Mouse (Mus musculus) gastrocnemius, postnatal 10 days (tissue): ENCODE data around the gene Pacsin2. TPM values are rescaled to one million over a fixed set of nuclear protein-coding genes. Genes with fewer than 3 reads are reported as not detected.
"Not testable (repeated sequence)": the region's sequence is repeated elsewhere in the genome, so short reads cannot be mapped to it uniquely, and the experiment has no call there.

Experiments
- DNase-seq: peaks from one replicate; pipeline ENCODE4 v3.0.0; 2021; ENCODE audit warnings: mixed read lengths
- total RNA-seq, 2 experiments: library from RNA; stranded (reverse); gene quantifications; 2 replicates each; pipeline ENCODE4 v1.2.3; 2021

Pacsin2 gene
- total RNA-seq, 2 experiments from 2014 or later = 42.8 to 44.4 TPM

DNA sequence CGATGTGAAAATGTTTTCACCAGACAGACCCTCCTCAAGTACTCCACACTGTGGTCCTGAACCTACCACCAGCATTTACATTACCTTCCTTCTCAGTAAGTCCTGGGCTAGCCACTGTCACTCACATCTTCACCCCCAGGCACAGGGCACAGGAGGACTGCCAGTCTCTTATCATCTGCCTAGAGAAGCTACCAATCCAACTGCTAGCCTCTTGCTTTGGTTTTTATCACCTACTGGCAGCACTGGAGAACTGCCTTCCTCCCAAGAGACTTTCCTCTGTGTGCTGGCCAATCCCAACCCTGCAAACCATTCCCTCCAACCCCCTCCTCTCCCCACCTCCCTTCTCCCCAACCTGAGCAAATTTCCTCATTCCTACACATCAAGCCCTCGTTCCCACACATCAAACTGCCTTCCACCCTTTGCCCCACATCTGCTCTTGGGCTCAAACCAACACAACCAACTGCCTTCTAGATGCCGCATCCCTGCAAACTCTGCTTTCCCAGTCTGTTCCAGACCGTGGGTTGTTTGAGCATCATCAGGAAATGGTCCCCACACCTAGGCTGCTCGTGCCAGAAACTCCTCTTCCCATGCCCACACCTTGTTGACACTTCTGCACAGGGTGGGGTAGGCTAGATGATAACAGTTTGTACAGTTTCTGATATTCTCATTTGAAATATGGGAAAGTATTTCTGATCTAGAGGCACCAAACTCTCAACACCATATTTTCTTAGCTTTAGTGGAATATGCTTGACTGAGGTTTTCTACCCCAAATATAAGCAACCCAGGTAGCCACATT lies 40.6 kb downstream of the Pacsin2 start:
- DNase-seq = no peak

DNA sequence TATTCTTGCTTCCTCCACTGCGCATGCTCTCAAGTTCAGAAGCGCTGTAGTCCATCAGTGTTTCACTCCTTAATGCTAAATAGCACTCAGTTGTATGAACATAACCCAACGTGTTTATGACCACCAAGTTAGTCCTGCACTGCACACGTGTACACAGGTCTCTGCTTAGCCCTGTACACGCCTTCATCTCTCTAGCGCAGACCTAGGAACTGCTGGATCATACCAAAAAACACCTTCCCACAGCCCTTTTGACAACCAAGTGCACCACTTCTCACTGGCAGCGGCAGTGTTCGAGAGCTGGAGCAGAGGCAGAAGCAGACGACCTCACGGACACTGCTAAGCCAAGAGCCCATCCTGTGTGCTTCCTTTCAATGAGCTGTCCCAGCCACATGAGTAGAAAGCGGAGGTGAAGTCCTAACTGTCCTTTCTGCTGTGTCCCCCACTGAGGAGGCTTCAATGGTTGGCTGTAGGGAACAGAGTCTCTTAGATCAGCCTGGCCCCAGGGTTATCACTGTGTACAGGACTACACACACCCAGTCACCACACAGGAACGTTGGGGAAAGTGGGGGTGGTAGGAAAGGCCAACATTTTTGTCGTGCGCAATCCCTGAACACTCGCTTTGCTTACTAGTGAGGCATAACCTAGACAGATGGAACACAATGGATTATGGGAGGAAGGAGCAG lies 42.0 kb downstream of the Pacsin2 start:
- no peak for DNase-seq

- no peak for DNase-seq
Measured at GRCm38 (mm10) chr15:83419562-83419961, 44.8 kb downstream of the Pacsin2 start.

DNA sequence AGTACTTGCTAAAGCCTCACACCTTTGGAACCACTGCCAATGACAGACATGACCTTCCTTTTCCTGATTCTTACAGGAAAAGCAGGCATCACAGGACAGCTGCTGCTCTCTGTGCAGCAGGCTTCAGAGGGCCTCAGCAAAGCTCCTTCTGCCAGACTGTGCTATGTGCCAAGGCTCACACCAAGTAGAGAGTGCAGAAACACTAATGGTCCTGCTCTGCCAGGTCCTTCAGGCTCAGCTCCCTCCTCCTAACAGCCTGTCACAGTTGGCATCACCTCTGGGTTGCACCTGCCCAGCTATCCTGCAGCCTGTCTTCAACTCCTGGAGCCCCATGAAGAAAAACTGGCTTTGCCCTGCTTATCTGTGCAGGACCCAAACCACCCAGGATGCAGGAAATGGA lies 45.7 kb downstream of the Pacsin2 start:
- DNase-seq = peak; percentile 25

GRCm38 (mm10) chr15:83417916-83418315 lies 46.5 kb downstream of the Pacsin2 start:
- DNase-seq = no peak

DNA sequence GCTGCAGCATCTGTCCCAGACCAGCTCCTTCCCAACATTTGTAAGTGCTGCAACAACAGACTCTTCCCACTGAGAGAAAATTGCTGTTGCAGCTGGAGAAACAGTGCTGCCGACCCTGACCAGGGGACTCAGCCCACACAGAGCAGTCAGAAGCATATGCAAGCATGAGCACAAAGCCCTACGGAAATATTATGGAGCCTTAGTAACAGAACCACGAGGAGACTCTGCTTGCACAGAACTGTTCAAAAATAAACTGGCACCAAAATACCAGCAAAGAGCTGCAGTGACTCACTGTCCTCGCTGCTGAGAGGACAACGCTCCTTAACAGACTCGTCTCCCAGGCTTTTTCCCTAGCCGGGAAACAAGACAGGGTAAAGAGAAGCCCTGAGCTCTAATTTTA lies 47.0 kb downstream of the Pacsin2 start:
- DNase-seq = no peak

DNA sequence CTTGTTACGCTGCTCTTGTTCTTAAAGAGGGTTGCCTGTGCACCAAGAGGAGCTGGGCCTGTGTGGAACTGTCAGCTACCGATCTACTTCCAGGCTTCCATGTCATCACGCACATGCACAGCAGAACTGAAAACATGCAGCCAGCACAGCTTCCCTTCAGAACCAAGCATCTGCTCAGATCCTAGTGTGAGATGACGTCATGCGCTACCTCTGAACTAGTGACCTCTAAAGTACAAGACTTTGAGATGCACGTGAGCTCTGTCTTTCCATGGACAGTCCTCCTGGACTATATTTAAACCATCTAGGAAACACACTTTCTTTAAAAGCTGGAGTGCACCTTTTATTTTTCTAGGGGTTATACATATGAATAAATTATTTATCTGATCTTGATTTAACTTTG lies 49.0 kb downstream of the Pacsin2 start:
- DNase-seq = no peak

- no peak for DNase-seq
Measured at GRCm38 (mm10) chr15:83411616-83412015, 52.8 kb downstream of the Pacsin2 start.

DNA sequence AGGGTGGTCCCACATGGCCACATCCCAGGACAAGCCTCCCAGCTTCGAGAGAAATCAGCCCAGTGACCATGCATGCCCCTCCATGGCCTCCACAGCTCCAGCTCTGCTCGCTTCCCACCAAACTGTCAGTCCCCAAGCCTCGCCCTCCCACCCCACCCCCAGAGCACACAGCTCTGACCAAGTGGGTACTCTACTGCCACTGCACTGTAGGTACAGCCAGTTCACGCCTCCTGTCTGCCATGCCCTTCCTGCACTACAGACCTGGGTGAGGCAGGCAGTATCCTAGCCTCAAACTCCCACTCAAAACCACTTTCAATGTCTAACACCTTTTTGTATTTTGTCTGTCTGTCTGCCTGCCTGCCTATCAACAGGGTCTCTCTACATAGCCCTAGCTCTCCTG lies 53.7 kb downstream of the Pacsin2 start:
- DNase-seq = no peak

DNA sequence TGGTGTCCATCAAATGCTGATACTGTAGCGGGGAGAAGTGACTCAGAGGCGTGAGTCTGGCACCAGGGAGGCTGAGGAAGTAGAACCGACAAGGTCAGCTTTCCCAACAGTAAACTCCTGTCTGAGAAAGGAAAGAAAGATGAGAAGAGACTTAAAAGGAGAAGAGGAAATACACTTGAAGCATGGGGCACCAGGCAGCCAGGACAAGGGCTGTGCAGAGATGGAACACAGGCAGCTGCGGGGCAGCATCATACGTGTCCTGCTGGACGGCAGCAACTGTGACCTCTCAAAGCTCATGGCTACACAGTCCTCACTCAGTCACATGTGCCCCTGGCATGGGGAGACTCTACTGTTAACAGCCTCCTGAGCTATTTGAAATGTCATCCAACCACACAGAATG lies 54.1 kb downstream of the Pacsin2 start:
- no peak for DNase-seq

- no peak for DNase-seq
Measured at GRCm38 (mm10) chr15:83408692-83409442, 55.5 kb downstream of the Pacsin2 start.

- DNase-seq = no peak
Measured at GRCm38 (mm10) chr15:83408216-83408615, 56.2 kb downstream of the Pacsin2 start.

DNA sequence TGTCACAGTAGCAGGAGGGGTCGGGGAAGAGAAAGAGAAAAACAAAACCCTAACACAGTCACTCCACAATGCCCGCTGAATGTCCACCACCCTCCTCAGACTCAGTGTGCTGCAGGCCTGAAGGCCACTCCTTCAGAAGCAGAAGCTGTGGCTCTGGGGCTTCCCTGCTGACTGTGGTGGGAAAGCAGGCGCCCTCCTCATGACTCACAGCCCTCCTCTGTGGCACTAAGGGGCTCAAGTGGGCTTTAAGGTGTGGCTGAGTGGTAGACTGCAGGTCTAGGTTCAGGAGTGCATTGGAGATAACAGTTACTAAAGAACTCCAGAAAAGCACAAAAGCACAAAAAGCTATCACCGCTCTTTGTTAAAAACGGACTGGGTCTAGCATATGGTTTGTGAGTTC lies 56.9 kb downstream of the Pacsin2 start:
- DNase-seq = no peak

DNA sequence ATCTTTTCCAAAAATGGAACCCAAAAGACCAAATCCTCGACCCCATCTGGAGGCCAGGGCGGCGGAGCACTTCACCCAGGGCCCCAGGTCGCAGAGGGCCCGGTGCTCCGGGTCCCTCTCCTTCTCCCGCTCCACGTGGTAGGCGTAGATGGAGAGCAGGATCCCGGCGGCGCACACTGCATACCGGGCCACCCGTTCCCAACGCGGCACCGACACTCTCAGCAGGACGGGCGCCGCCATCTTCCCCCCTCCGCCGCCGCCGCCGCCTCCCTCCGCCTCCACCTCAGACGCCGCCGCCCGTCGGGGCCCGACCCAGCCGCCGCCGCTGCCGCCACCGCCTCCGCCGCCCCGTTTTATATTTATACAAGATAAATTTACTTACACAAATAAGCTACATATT lies 58.5 kb downstream of the Pacsin2 start:
- not testable (repeated sequence) for DNase-seq

DNA sequence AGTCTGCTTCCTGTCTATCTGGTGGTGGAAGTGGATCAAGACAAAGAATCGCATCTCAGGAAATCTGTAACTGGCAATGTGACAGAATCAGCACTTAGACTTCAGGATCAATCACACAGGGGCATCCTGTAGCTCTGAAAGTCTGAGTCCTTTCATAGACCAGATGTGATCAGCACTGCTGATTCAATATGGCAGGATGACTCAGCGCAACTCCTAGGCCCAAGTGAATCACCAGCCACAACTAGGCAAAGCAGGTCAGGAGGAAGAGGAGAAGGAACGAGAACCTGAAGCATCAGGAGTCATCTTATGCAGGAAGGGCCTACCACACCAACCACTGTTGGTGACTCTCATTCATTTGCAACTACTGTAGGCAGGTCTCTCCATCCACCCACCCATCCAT lies 60.4 kb downstream of the Pacsin2 start:
- DNase-seq = no peak

DNA sequence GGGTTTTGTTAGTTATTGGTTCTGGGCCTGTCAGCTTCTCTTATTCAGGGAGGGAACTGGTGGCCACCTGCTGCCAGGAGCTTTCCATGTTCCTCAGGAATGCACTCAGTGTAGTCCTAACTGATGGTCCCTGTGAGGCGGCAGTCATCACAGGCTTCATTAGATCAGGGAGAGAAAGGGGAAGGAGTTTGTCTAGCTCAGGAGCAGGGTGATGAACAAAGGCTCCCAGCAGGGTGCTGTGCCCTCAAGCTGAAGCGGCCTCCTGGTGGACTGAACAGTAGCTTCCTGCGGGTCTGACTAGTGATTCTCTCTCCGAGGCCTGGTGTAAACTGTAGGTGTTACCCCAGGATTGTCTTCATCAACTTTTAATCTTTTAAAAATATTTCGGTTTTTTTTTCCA lies 61.4 kb downstream of the Pacsin2 start:
- DNase-seq = no peak

- no peak for DNase-seq
Measured at GRCm38 (mm10) chr15:83392722-83393121, 71.7 kb downstream of the Pacsin2 start.

- DNase-seq = no peak
Measured at GRCm38 (mm10) chr15:83387911-83388310, 76.5 kb downstream of the Pacsin2 start.

- no peak for DNase-seq
Measured at GRCm38 (mm10) chr15:83383633-83384032, 80.8 kb downstream of the Pacsin2 start.

GRCm38 (mm10) chr15:83383136-83383535 lies 81.3 kb downstream of the Pacsin2 start:
- DNase-seq = no peak

GRCm38 (mm10) chr15:83382467-83382866 lies 81.9 kb downstream of the Pacsin2 start:
- DNase-seq = no peak

DNA sequence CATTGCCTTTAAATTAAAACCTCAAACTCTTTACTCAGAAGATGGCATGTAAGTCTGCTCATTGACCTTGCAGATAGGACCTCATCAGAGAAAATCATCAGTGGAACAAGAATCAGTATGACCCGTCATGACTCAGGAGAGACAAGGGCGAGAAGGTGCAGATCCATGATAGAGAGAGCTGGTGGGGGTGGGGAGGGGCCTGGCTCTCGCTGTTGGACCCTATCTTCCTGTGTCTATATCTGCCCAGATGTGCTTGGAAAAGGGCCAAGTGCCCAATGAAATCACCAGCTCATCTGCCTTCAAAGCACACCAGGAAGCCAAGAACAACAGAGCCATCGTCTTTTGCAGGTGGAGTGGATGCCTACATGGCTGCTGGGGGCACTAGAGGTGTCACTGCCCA lies 87.3 kb downstream of the Pacsin2 start:
- DNase-seq = no peak

DNA sequence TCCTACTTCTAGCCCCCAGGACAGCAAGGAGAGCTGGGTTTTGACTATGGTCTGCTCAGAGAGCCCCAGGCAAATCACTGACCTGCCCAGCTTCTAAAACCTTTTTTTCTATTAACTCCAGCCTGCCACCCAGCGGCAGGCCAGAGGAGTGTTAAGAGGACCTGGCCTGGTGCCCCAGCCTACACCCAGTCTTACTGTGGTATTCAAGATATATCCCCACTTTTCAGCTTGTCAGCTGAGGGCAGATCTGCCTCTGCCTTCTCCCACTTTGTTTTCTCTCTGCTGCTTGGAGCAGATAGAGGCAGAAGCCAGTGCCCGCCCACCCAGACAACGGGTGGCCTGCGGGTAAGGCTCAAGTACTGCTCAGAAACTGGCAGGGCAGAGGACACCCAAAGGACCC lies 89.3 kb downstream of the Pacsin2 start:
- DNase-seq = peak; percentile 75
